In genomic region chr10:39613973-39614372, GRCm38 (mm10) we compare ENCODE assay signal across 8 mouse cellular contexts. TPM values are rescaled to one million over a fixed set of nuclear protein-coding genes. Genes with fewer than 3 reads are reported as not detected.
DNase-seq lines count a peak whose midpoint lies in the region; ATAC-seq and TF ChIP-seq lines count a peak whose summit lies in the region.

No protein-coding gene starts in this region.

- peak overlapping the region; percentile 96 for H3K27ac ChIP-seq in gastrocnemius, adult 2 months
- no peak overlapping the region for H3K27ac ChIP-seq in ES-E14 (ENCODE audit: insufficient read depth, low read depth, low read length, poor library complexity, severe bottlenecking)
- peak overlapping the region; percentile 97 for H3K27ac ChIP-seq in lung, postnatal 0 days (ENCODE audit: low read length)

- TF ChIP-seq CTCF in gastrocnemius, adult 2 months (IDR thresholded peaks at IDR 0.05): no peak
- no peak for TF ChIP-seq CTCF in lung, postnatal 0 days (IDR thresholded peaks at IDR 0.05)

- peak overlapping the region; percentile 57 for H3K4me2 ChIP-seq in lung, postnatal 0 days (replicated peaks; ENCODE audit: low read depth, low read length)

- no peak for DNase-seq in gastrocnemius, adult 2 months
- no peak for DNase-seq in gastrocnemius, postnatal 10 days
- DNase-seq in ES-E14 (ENCODE audit: low read depth, low spot score): no peak
- peak; percentile 40 to 57 for DNase-seq in heart, postnatal 10 days
- peak; percentile 87 for DNase-seq in lung, postnatal 0 days (ENCODE audit: low spot score)
- DNase-seq in natural killer cell, adult 2 months (ENCODE audit: low spot score in 2 of 2): no peak
- DNase-seq in spleen, postnatal 10 days (ENCODE audit: low spot score in 2 of 2): no peak
- DNase-seq in layer of hippocampus, adult 18-20 months (ENCODE audit: low spot score in 2 of 2): no peak

- ATAC-seq in lung, postnatal 0 days: peak; percentile 29

- no peaks in the 10 kb centered on the region for H3K9me3 ChIP-seq in ES-E14 (ENCODE audit: control insufficient read depth, insufficient read depth, low read depth, low read length)
- H3K9me3 ChIP-seq in lung, postnatal 0 days (ENCODE audit: low read length): no peaks in the 10 kb centered on the region

- peaks cover 5% of the 10 kb centered on the region; the same call in 1 of the 2 replicates for H3K36me3 ChIP-seq in ES-E14 (ENCODE audit: control insufficient read depth, insufficient read depth, low read length, poor library complexity, severe bottlenecking)
- no peaks in the 10 kb centered on the region for H3K36me3 ChIP-seq in lung, postnatal 0 days (ENCODE audit: insufficient read depth, low read length)

- H3K4me1 ChIP-seq in ES-E14 (ENCODE audit: control insufficient read depth in 2 of 2, insufficient read depth in 2 of 2, low read length in 2 of 2, poor library complexity in 1 of 2): peaks cover 20 to 21% of the 10 kb centered on the region in 2 experiments
- peaks cover 17% of the 10 kb centered on the region; the same call in 1 of the 2 replicates for H3K4me1 ChIP-seq in lung, postnatal 0 days (ENCODE audit: insufficient read depth, low read depth, low read length)

- in situ Hi-C loops in ES-E14 (cut with MboI; ENCODE audit: low sequenced_read_pairs in 2 of 2, unreplicated experiment in 2 of 2): no loop called here

- H3K27me3 ChIP-seq in lung, postnatal 0 days (replicated peaks; ENCODE audit: insufficient read depth, low read length): no peaks in the 10 kb centered on the region

- peak overlapping the region; percentile 90 for H3K4me3 ChIP-seq in gastrocnemius, adult 2 months
- H3K4me3 ChIP-seq in ES-E14 (ENCODE audit: insufficient read depth in 1 of 2, low read depth in 1 of 2, low read length in 2 of 2, poor library complexity in 1 of 2, severe bottlenecking in 1 of 2): peak overlapping the region in 1 of 2 experiments; percentile 64; a peak in 2 of 4 replicates
- peak overlapping the region; percentile 42 for H3K4me3 ChIP-seq in lung, postnatal 0 days (ENCODE audit: low read depth, low read length)

- TF ChIP-seq EP300 in lung, postnatal 0 days (IDR thresholded peaks at IDR 0.05): peak; percentile 70; the same call in 1 of the 2 replicates

- WGBS in lung, postnatal 0 days: 2% methylated on average over 2 of the region's 2 CpGs

- intact Hi-C loops in gastrocnemius, adult 2 months (cut with DNase I): loop anchor here (1.0 to 2.0 kb wide), 2 partner anchors 45 to 118 kb away; partner anchors contain the start of gene Rev3l
- intact Hi-C loops in heart, postnatal 10 days (cut with DNase I): loop anchor here (2.0 to 5.0 kb wide), 3 partner anchors 57 to 442 kb away; partner anchors contain the start of gene Rev3l

- peak overlapping the region; percentile 6; the same call in 1 of the 2 replicates for H3K9ac ChIP-seq in ES-E14 (ENCODE audit: insufficient read depth, low read depth, low read length, poor library complexity, severe bottlenecking)
- H3K9ac ChIP-seq in lung, postnatal 0 days (replicated peaks; ENCODE audit: low read depth): no peak overlapping the region

TF ChIP-seq in ES-E14, 5 proteins besides CTCF, POLR2A, EP300 and RAD21:
- TF ChIP-seq ZC3H11A (IDR thresholded peaks at IDR 0.05; ENCODE audit: borderline replicate concordance, low read depth, low read length) (no peak), ZNF384 (IDR thresholded peaks at IDR 0.05; ENCODE audit: low read depth, low read length) (no peak), MAFK (IDR thresholded peaks at IDR 0.05; ENCODE audit: insufficient read depth, low read depth, low read length) (no peak), HCFC1 (IDR thresholded peaks at IDR 0.05; ENCODE audit: borderline replicate concordance, insufficient read depth, low read length) (no peak), CHD2 (IDR thresholded peaks at IDR 0.05; ENCODE audit: low read depth, low read length) (no peak)

RNA-seq across cellular contexts. Expression of gene Traf3ip2, which starts 1.2 kb away (rescaled TPM):
- 1 to 10 TPM; 5.5 to 9.0 TPM for total RNA-seq in gastrocnemius, adult 2 months (2021)
- 1 to 10 TPM; 5.9 to 6.0 TPM for total RNA-seq in gastrocnemius, postnatal 10 days (2021)
- total RNA-seq in ES-E14 (2012; rRNA removed): 9.2 and 9.8 TPM in 2 replicates
- 1 to 10 TPM; 6.4 to 9.3 TPM for total RNA-seq in heart, postnatal 10 days (2021)
- polyA plus RNA-seq in lung, postnatal 0 days (2015; fragmentation: Nextera tagmentation; extraction: Ambion mirVana): 30.6 and 31.7 TPM in 2 replicates
- total RNA-seq in layer of hippocampus, adult 18-20 months (2021): 1 to 10 TPM; 1.5 to 2.1 TPM

Comparison
In these comparisons a context has a peak if more than half of its experiments do, and no peak if none do; other contexts are left out.
1. DNase-seq: peak in heart, postnatal 10 days (2 of 2) and lung, postnatal 0 days (single experiment); none in gastrocnemius, adult 2 months (single experiment), gastrocnemius, postnatal 10 days (single experiment), ES-E14 (single experiment), natural killer cell, adult 2 months (0 of 2), spleen, postnatal 10 days (0 of 2) and layer of hippocampus, adult 18-20 months (0 of 2).